Mouse (Mus musculus): ENCODE data around the gene Tnr. TPM values are rescaled to one million over a fixed set of nuclear protein-coding genes. Genes with fewer than 3 reads are reported as not detected.

Gene Tnr
- total and polyA plus RNA-seq, 3 experiments: 0.01 TPM; not detected in 2

- TF ChIP-seq POLR2AphosphoS2 (IDR thresholded peaks at IDR 0.05; ENCODE audit: low read length) (no peak), MXI1 (IDR thresholded peaks at IDR 0.05; ENCODE audit: low read depth, low read length) (no peak), KAT2A (conservative IDR thresholded peaks at IDR 0.05; ENCODE audit: low read depth, low read length) (no peak), HCFC1 (IDR thresholded peaks at IDR 0.05; ENCODE audit: low read depth, low read length) (no peak), TBP (IDR thresholded peaks at IDR 0.05; ENCODE audit: low read depth, low read length) (no peak), TCF12 (IDR thresholded peaks at IDR 0.05; ENCODE audit: low read depth, low read length) (no peak), RCOR1 (IDR thresholded peaks at IDR 0.05; ENCODE audit: low read depth, low read length) (no peak), JUND (IDR thresholded peaks at IDR 0.05; ENCODE audit: low read depth, low read length) (no peak), USF2 (IDR thresholded peaks at IDR 0.05; ENCODE audit: borderline replicate concordance in 1 of 2, insufficient read depth in 1 of 2, low read depth in 1 of 2, low read length in 2 of 2) (no peak), EP300 (IDR thresholded peaks at IDR 0.05; ENCODE audit: low read depth in 1 of 2, low read length in 2 of 2) (no peak), GABPA (IDR thresholded peaks at IDR 0.05; ENCODE audit: low read depth, low read length) (no peak), NRF1 (IDR thresholded peaks at IDR 0.05; ENCODE audit: insufficient read depth, low read depth, low read length, poor library complexity, severe bottlenecking) (no peak), POLR2AphosphoS5 (IDR thresholded peaks at IDR 0.05; ENCODE audit: borderline replicate concordance, low read depth, low read length) (no peak)
- H3K27me3 ChIP-seq (ENCODE audit: control insufficient read depth in 1 of 2, insufficient read depth in 2 of 2, low read length in 2 of 2): no peaks in the 10 kb centered on the region
- H3K79me2 ChIP-seq (ENCODE audit: control insufficient read depth, insufficient read depth, low read length, poor library complexity): no peaks in the 10 kb centered on the region
- no peak overlapping the region for H3K4me3 ChIP-seq (ENCODE audit: control insufficient read depth in 1 of 2, insufficient read depth in 1 of 2, low read depth in 2 of 2, low read length in 2 of 2)
- H3K4me1 ChIP-seq (ENCODE audit: control insufficient read depth in 1 of 2, insufficient read depth in 2 of 2, low read length in 2 of 2): no peaks in the 10 kb centered on the region
- no peaks in the 10 kb centered on the region for H3K36me3 ChIP-seq (ENCODE audit: control insufficient read depth in 1 of 2, insufficient read depth in 2 of 2, low read length in 2 of 2)
- no peak overlapping the region for H3K27ac ChIP-seq (ENCODE audit: control insufficient read depth, low read depth, low read length)
- no peaks in the 10 kb centered on the region for H3K9me3 ChIP-seq (replicated peaks; ENCODE audit: insufficient read depth, low read length)
- H3K9ac ChIP-seq (ENCODE audit: control insufficient read depth, low read depth, low read length, poor library complexity, severe bottlenecking): no peak overlapping the region
- DNase-seq (ENCODE audit: low read depth, low spot score): no peak
Measured at GRCm38 (mm10) chr1:159551591-159552442, 28.2 kb downstream of the Tnr start.

- TF ChIP-seq ZC3H11A (IDR thresholded peaks at IDR 0.05; ENCODE audit: low read depth, low read length): no peak
- no peak for TF ChIP-seq MYB (IDR thresholded peaks at IDR 0.05; ENCODE audit: low read depth, low read length)
- no peak for TF ChIP-seq E2F4 (IDR thresholded peaks at IDR 0.05; ENCODE audit: borderline replicate concordance, low read depth, low read length)
- no peak for TF ChIP-seq EP300 (IDR thresholded peaks at IDR 0.05; ENCODE audit: low read depth in 1 of 2, low read length in 2 of 2)
- no peak for TF ChIP-seq KAT2A (conservative IDR thresholded peaks at IDR 0.05; ENCODE audit: low read depth, low read length)
- no peak for TF ChIP-seq POLR2AphosphoS5 (IDR thresholded peaks at IDR 0.05; ENCODE audit: borderline replicate concordance, low read depth, low read length)
- no peak for TF ChIP-seq NRF1 (IDR thresholded peaks at IDR 0.05; ENCODE audit: insufficient read depth, low read depth, low read length, poor library complexity, severe bottlenecking)
- TF ChIP-seq JUND (IDR thresholded peaks at IDR 0.05; ENCODE audit: low read depth, low read length): no peak
- no peak for TF ChIP-seq CTCF (IDR thresholded peaks at IDR 0.05 in 2 of 3, conservative IDR thresholded peaks at IDR 0.05 in 1 of 3; ENCODE audit: control insufficient read depth in 1 of 3, insufficient read depth in 1 of 3, low read depth in 2 of 3, low read length in 3 of 3, poor library complexity in 1 of 3, severe bottlenecking in 1 of 3)
- no peak for TF ChIP-seq UBTF (IDR thresholded peaks at IDR 0.05; ENCODE audit: borderline replicate concordance, insufficient read depth, low read depth, low read length)
- TF ChIP-seq MAFK (IDR thresholded peaks at IDR 0.05; ENCODE audit: borderline replicate concordance, low read depth, low read length): no peak
- no peak for TF ChIP-seq USF1 (IDR thresholded peaks at IDR 0.05; ENCODE audit: low read depth, low read length)
- no peak for TF ChIP-seq GABPA (IDR thresholded peaks at IDR 0.05; ENCODE audit: low read depth, low read length)
- Histone ChIP-seq H3K9me3 (replicated peaks; ENCODE audit: insufficient read depth, low read length) (no peaks in the 10 kb centered on the region), H3K27me3 (ENCODE audit: control insufficient read depth in 1 of 2, insufficient read depth in 2 of 2, low read length in 2 of 2) (no peaks in the 10 kb centered on the region), H3K36me3 (ENCODE audit: control insufficient read depth in 1 of 2, insufficient read depth in 2 of 2, low read length in 2 of 2) (no peaks in the 10 kb centered on the region), H3K4me3 (ENCODE audit: control insufficient read depth in 1 of 2, insufficient read depth in 1 of 2, low read depth in 2 of 2, low read length in 2 of 2) (no peak overlapping the region), H3K79me2 (ENCODE audit: control insufficient read depth, insufficient read depth, low read length, poor library complexity) (no peaks in the 10 kb centered on the region), H3K9ac (ENCODE audit: control insufficient read depth, low read depth, low read length, poor library complexity, severe bottlenecking) (no peak overlapping the region), H3K4me1 (ENCODE audit: control insufficient read depth in 1 of 2, insufficient read depth in 2 of 2, low read length in 2 of 2) (no peaks in the 10 kb centered on the region), H3K27ac (ENCODE audit: control insufficient read depth, low read depth, low read length) (no peak overlapping the region)
- DNase-seq (ENCODE audit: low read depth, low spot score): no peak
Measured at GRCm38 (mm10) chr1:159561616-159562015, 38.0 kb downstream of the Tnr start.
